Mouse (Mus musculus) small intestine, adult 2 months (tissue): ENCODE measurements around the gene Kmt2d. TPM values are rescaled to one million over a fixed set of nuclear protein-coding genes. Genes with fewer than 3 reads are reported as not detected.

Source experiments
- H3K27ac ChIP-seq: fragments of 200-500 bp; 2 replicates; pipeline ENCODE4 v1.5.1; 2012; ENCODE audit warnings: low read depth, low read length, control low read depth, inconsistent platforms; ENCODE audit not compliant: insufficient read depth
- H3K27me3 ChIP-seq: fragments of 200-500 bp; 2 replicates; pipeline ENCODE4 v1.6.1; 2012; ENCODE audit warnings: mild to moderate bottlenecking, moderate library complexity, low read length, inconsistent platforms; ENCODE audit not compliant: control insufficient read depth, insufficient read depth
- H3K36me3 ChIP-seq: fragments of 200-500 bp; 2 replicates; pipeline ENCODE4 v1.6.1; 2012; ENCODE audit warnings: mild to moderate bottlenecking, low read length, control low read depth, inconsistent platforms; ENCODE audit not compliant: control insufficient read depth, insufficient read depth
- H3K4me1 ChIP-seq: fragments of 200-500 bp; 2 replicates; pipeline ENCODE4 v1.6.1; 2012; ENCODE audit warnings: low read length, inconsistent platforms, mixed read lengths; ENCODE audit not compliant: control insufficient read depth, insufficient read depth, insufficient read length
- H3K4me3 ChIP-seq: fragments of 200-500 bp; 2 replicates; pipeline ENCODE4 v1.5.1; 2012; ENCODE audit warnings: low read depth, mild to moderate bottlenecking, control low read depth, inconsistent platforms, low read length, moderate library complexity
- CTCF ChIP-seq: fragments of 200-500 bp; IDR thresholded peaks from 2 replicates; pipeline ENCODE4 v1.5.1; 2012; ENCODE audit warnings: low read depth, mild to moderate bottlenecking, control low read depth, inconsistent platforms, low read length, moderate library complexity, mixed read lengths; ENCODE audit not compliant: insufficient replicate concordance, insufficient read length; ENCODE audit errors: extremely low read depth
- POLR2A ChIP-seq: fragments of 200-500 bp; IDR thresholded peaks from 2 replicates; pipeline ENCODE4 v1.6.1; 2012; ENCODE audit warnings: low read depth, mild to moderate bottlenecking, control low read depth, inconsistent platforms, low read length, moderate library complexity
- WGBS: fragments of 180-500 bp; shearing (Covaris S2); methylation state at CpG from one replicate; pipeline ENCODE4 v1.1.7; 2018; 5-methylcytosine and 5-hydroxymethylcytosine counted together
- polyA plus RNA-seq: library from polyadenylated mRNA; depleted of rRNA; stranded (reverse); fragments of >200 nt; gene quantifications from 2 replicates; pipeline ENCODE4 v1.2.3, GENCODE M21; 2012; rRNA removed

Gene Kmt2d
- polyA plus RNA-seq, 1 experiment, result 36.2 TPM

- H3K27me3 ChIP-seq, result peaks cover 71% of the 10 kb centered on the region
- WGBS, result 2% methylated on average over 23 of the region's 23 CpGs
- H3K27ac ChIP-seq, result no peak overlapping the region
- peaks cover 18% of the 10 kb centered on the region for H3K4me1 ChIP-seq
- H3K4me3 ChIP-seq, result peak overlapping the region; percentile 4; the same call in 1 of the 2 replicates
- no peaks in the 10 kb centered on the region for H3K36me3 ChIP-seq
- TF ChIP-seq POLR2A, result no peak
- TF ChIP-seq CTCF, result no peak
Measured at GRCm38 (mm10) chr15:98791771-98792170, 79.2 kb downstream of the Kmt2d start.

- Histone ChIP-seq H3K27ac (no peak overlapping the region), H3K27me3 (peaks cover 65% of the 10 kb centered on the region), H3K4me3 (peak overlapping the region; percentile 29), H3K4me1 (peaks cover 18% of the 10 kb centered on the region), H3K36me3 (no peaks in the 10 kb centered on the region)
- no peak for TF ChIP-seq CTCF
- no peak for TF ChIP-seq POLR2A
- 1% methylated on average over 12 of the region's 12 CpGs for WGBS
Measured at GRCm38 (mm10) chr15:98791221-98791620, 79.8 kb downstream of the Kmt2d start.

- peaks cover 18% of the 10 kb centered on the region for H3K4me1 ChIP-seq
- H3K36me3 ChIP-seq, result no peaks in the 10 kb centered on the region
- H3K27ac ChIP-seq, result no peak overlapping the region
- peaks cover 62% of the 10 kb centered on the region for H3K27me3 ChIP-seq
- no peak for TF ChIP-seq POLR2A
- no peak for TF ChIP-seq CTCF
- WGBS, result under 1% methylated on average over 23 of the region's 23 CpGs
- peak overlapping the region; percentile 29 for H3K4me3 ChIP-seq
Measured at GRCm38 (mm10) chr15:98790761-98791160, 80.2 kb downstream of the Kmt2d start.

- Histone ChIP-seq H3K27ac (no peak within 1 kb of the TSS), H3K36me3 (no peaks in the 10 kb centered on the region), H3K4me1 (peaks cover 18% of the 10 kb centered on the region), H3K27me3 (peaks cover 62% of the 10 kb centered on the region), H3K4me3 (peak within 1 kb of the TSS; percentile 29)
- WGBS, result 4% methylated on average over 51 of the region's 51 CpGs
- TF ChIP-seq CTCF (no peak; the same call in 1 of the 2 replicates), POLR2A (no peak)
Measured at GRCm38 (mm10) chr15:98789661-98790535, 81.1 kb downstream of the Kmt2d start, which contains the start of gene Wnt1. Gene Wnt1, plus strand, starts transcription at chr15:98789857.

- H3K27ac ChIP-seq, result no peak overlapping the region
- no peaks in the 10 kb centered on the region for H3K36me3 ChIP-seq
- peaks cover 18% of the 10 kb centered on the region for H3K4me1 ChIP-seq
- H3K4me3 ChIP-seq, result no peak overlapping the region
- H3K27me3 ChIP-seq, result peaks cover 62% of the 10 kb centered on the region
- WGBS, result 10% methylated on average over 24 of the region's 24 CpGs
- TF ChIP-seq CTCF (0 out of 2 replicates have a peak, but pooled peaks have one; percentile 54), POLR2A (no peak)
Measured at GRCm38 (mm10) chr15:98788972-98789660, 81.9 kb downstream of the Kmt2d start.

GRCm38 (mm10) chr15:98787930-98788329 is 83.1 kb downstream of the Kmt2d start:
- Histone ChIP-seq H3K4me3 (no peak overlapping the region), H3K27me3 (peaks cover 50% of the 10 kb centered on the region), H3K36me3 (no peaks in the 10 kb centered on the region), H3K27ac (no peak overlapping the region), H3K4me1 (peaks cover 18% of the 10 kb centered on the region)
- WGBS, result 29% methylated on average over 4 of the region's 4 CpGs
- TF ChIP-seq CTCF (no peak), POLR2A (no peak)

- H3K4me3 ChIP-seq, result no peak overlapping the region
- H3K4me1 ChIP-seq, result peaks cover 5% of the 10 kb centered on the region; the same call in 1 of the 2 replicates
- no peaks in the 10 kb centered on the region for H3K36me3 ChIP-seq
- H3K27me3 ChIP-seq, result peaks cover 29% of the 10 kb centered on the region
- TF ChIP-seq POLR2A (no peak), CTCF (peak; percentile 52; the same call in 1 of the 2 replicates)
- H3K27ac ChIP-seq, result no peak overlapping the region
- WGBS, result 55% methylated on average over 7 of the region's 7 CpGs
Measured at GRCm38 (mm10) chr15:98785744-98786143, 85.3 kb downstream of the Kmt2d start.

Other genes with a start within 250 kb of the Kmt2d start
- 19.1 and 40.2 TPM in 2 replicates for gene Cacnb3, start 240.4 kb downstream of the Kmt2d start, polyA plus RNA-seq
- 13.6 and 24.3 TPM in 2 replicates for gene Ddx23, start 208.3 kb downstream of the Kmt2d start, polyA plus RNA-seq
- gene Rnd1, start 193.7 kb downstream of the Kmt2d start, polyA plus RNA-seq, result 1.6 and 2.2 TPM in 2 replicates
- gene Ccdc65, start 163.0 kb downstream of the Kmt2d start, polyA plus RNA-seq, result 0.09 TPM in 1 of 2 replicates, not detected in the other
- 14.7 and 70.5 TPM in 2 replicates for gene Fkbp11, start 143.0 kb downstream of the Kmt2d start, polyA plus RNA-seq
- 43.3 and 104 TPM in 2 replicates for gene Arf3, start 108.0 kb downstream of the Kmt2d start, polyA plus RNA-seq
- gene Wnt10b, start 93.1 kb downstream of the Kmt2d start, polyA plus RNA-seq, result 0.17 and 0.18 TPM in 2 replicates
- gene Wnt1, start 81.3 kb downstream of the Kmt2d start, polyA plus RNA-seq, result 0.06 TPM in 1 of 2 replicates, not detected in the other
- not detected in 2 replicates for gene Ddn, start 61.7 kb downstream of the Kmt2d start, polyA plus RNA-seq
- gene Prkag1, start 39.7 kb downstream of the Kmt2d start, polyA plus RNA-seq, result 34.0 and 65.7 TPM in 2 replicates
- 5.3 and 24.1 TPM in 2 replicates for gene Rhebl1, start 23.3 kb upstream of the Kmt2d start, polyA plus RNA-seq
- gene Dhh, start 27.3 kb upstream of the Kmt2d start, polyA plus RNA-seq, result 0.33 and 0.55 TPM in 2 replicates
- 183 and 395 TPM in 2 replicates for gene Lmbr1l, start 47.0 kb upstream of the Kmt2d start, polyA plus RNA-seq
- 455 and 523 TPM in 2 replicates for gene Tuba1b, start 63.4 kb upstream of the Kmt2d start, polyA plus RNA-seq
- 1.2 and 23.9 TPM in 2 replicates for gene Gm49450, start 82.3 kb upstream of the Kmt2d start, polyA plus RNA-seq
- gene Tuba1a, start 82.5 kb upstream of the Kmt2d start, polyA plus RNA-seq, result 99.6 and 116 TPM in 2 replicates
- gene Tuba1c, start 158.7 kb upstream of the Kmt2d start, polyA plus RNA-seq, result 252 and 382 TPM in 2 replicates
- gene Prph, start 184.0 kb upstream of the Kmt2d start, polyA plus RNA-seq, result 4.6 and 4.8 TPM in 2 replicates
- gene Troap, start 203.4 kb upstream of the Kmt2d start, polyA plus RNA-seq, result 5.3 and 9.0 TPM in 2 replicates
- gene C1ql4, start 216.6 kb upstream of the Kmt2d start, polyA plus RNA-seq, result not detected in 2 replicates
- 24.6 and 43.2 TPM in 2 replicates for gene Dnajc22, start 222.0 kb upstream of the Kmt2d start, polyA plus RNA-seq